Mouse (Mus musculus) frontal cortex, postnatal 14 days (tissue): Measurements from ENCODE around the gene Fhod1.

Experiments
- DNase-seq, 2 experiments: peaks; one replicate each; pipeline ENCODE4 v3.0.0; 2022; ENCODE audit warnings: low spot score in 2 of 2

The Fhod1 gene

DNA sequence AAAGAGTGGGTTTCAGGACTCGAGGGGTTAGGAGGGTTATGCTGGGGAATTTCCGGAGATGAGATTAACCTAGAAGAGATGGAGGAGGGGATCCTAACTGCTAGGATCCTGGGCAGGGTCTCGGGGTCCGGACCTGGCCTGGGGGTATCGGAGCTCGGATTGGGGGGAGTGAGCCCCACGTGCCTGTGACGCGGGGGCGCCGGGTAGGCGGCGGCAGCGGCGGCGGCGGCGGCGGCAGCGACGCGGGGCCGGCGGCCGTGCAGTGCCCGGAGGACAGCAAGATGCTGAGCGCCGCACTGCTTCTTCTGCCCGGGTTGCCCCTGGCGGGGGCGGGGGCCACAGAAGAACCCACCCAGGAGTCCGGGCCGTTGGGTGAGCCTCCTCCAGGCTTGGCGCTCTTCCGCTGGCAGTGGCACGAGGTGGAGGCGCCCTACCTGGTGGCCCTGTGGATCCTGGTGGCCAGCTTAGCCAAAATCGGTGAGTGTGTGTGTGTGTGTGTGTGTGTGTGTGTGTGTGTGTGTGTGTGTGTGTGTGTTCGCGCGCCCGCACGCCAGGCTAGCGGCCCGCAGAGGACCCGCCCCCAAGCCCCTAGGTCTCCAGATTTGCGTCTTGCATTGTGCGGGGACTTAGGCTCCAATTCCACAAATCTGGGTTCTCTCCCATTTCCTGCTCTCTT lies 1.5 kb upstream of the Fhod1 start:
- DNase-seq: no peak

DNA sequence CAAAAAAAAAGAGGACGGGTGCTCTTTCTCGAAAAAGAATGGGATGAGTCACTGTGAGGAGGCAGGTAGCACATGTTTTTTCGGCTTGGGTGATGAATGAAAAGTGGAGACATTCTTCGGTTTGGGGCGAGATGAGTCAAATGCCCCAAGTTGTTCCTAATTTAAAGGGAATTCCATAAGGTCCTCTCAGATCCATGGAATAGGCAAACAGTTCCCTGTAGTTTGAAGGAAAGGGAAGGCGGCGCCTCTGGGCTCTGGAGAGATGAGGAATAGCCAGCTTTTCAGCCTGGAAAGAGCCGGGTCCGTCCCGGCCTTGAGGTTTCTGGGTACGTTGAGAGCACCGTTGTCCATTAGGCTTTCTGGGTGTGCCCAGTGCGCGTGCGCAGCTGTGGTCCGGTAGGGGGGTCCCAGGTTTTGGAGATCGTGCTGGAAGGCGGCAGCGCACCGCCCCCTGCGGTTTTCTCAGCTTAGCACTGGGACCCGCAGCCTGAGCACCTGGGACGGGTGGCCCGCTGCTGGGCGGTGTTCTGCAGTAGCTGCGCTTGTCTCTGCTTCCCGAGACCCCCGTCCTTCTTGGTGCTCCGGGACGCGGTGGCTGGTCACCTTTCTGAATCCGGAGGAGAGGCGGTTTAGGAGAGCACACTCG lies 820 bp upstream of the Fhod1 start, which contains the start of gene Slc9a5:
TSS of gene Slc9a5 (plus strand) at position 394 of the 646 bp plus-strand sequence.
- peak in 1 of 2 experiments; percentile 42 for DNase-seq

DNA sequence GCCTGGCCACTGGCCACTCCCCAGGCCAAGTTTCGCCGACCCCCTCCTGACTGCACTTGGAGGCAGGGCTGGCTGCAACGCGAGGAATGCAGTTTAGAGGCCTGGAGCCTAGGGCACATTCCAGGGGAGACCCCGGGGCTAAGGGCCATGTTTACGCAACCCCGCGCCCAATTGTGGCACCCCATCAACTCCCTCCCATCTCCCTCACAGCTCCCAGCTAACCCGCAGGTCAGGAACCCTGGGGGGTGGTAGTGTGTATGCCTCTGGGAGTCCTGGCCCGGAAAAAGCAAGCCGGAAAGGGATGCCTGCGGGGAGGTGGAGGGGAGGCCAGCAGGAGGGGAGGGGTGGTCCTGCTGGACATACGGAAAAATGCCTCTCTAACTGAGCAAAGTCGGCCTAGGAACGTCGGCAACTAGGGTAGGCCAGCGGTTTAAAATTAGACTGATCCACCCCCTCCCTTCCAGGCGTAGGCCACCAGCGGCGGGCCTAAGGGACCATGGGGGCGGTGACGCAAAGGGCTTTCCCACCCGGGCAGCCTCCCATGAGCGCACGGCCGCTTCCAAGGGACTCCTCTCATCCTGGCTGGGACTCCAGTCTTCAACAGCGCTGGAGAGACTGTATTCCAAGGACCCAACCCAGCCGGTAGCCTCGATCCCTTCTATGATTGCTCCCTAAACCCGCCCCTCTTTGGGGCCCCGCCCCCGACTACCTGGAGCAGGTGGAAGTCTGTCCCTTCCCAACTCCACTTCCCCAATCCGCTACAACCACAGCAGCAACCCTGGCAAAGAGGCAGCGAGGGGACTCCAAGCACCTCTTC lies 934 bp downstream of the Fhod1 start:
- peak in 1 of 2 experiments; percentile 33 for DNase-seq

DNA sequence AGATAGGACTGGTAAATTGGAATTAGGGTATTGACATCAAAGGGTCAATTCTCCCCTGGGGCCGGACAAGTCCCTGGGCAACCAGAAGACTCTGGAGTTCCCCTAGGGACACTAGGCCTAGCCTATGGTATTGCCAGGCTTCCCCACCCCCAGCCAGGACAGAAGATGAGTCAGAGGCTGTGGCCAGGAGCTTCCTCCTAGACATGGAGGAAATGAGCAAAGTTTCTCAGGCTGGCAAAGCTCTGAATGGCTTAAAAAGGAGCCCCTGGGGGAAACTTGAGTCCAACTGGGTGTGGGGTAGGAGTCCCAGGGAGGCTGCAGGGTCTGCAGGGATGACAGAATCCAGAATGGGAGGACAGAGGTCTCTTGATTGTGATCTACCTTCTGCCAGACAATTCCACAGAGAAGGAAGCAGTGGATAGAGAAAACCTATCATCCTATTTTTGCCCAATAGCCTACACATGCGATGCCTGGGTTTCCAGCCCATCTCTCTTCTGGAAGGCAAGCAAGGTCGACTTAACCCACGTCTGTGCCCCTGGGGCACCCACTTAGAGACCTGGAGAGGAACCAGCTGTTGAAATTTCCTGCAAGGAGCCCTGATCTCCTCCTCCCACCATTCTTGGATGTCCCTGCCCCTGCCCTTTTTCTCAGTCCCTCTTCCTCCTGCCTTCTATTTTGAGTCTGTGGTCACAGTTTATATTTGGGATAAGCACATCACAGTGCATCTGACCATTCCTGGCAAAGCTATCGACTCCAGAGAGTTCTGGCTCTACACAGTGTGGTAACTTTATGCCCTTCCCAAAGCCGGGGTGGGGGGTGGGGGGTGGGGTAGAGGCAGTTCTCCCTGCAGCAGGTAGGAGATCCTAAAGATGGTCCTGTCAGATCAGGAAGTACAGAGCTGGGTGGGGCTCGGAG lies 2.4 kb downstream of the Fhod1 start:
- no peak for DNase-seq

DNA sequence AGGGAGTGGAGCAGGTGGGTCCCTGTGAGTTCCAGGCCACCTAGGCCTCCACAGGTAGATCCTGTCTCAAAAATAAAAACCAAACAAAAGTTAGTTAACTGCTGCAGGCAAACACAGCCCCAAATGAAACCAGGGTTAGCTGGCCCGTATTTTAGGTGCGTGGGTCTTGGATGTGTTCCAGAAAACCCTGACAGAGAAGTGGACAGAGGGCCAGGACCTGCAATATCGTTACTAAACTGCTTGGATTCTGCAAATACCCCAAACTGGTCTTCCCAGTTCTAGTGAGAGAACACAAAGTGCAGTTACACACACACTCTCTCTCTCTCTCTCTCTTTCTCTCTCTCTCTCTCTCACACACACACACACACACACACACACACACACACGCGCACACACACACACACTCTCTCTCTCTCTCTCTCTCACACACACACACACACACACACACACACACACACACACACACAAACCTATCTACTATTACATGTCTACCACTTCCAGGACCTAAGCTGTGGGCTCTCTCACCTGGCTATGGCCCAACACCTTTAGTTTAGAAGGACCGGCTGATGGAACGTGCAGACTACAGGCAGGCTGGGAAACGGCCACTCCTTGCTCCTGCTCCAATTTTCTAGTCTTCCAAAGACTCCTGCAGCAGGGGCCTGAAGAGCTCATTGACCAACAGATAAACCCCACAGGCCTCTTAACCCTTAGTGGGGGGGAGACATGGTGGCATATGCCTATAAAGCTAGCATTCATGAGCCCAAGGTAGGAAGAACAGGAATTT lies 3.8 kb downstream of the Fhod1 start:
- DNase-seq: no peak

DNA sequence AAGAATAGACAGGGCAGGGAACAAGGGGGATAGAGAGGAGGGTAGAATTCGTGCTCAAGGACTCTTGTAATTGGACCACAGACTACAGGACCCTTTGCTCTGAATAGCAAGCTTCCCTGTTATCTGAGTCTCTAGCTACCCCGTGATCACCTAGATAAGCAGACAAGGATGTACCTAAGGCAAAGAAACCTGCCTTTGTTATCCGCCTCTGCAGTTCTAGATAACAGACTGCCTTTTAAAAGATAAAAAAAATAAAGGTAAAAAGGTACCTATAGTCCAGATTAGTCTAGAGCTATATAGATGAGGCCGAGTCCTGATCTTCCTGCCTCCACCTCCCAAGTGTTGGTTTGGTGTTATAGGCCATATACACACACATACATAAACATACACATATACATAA lies 5.0 kb downstream of the Fhod1 start:
- DNase-seq: no peak

DNA sequence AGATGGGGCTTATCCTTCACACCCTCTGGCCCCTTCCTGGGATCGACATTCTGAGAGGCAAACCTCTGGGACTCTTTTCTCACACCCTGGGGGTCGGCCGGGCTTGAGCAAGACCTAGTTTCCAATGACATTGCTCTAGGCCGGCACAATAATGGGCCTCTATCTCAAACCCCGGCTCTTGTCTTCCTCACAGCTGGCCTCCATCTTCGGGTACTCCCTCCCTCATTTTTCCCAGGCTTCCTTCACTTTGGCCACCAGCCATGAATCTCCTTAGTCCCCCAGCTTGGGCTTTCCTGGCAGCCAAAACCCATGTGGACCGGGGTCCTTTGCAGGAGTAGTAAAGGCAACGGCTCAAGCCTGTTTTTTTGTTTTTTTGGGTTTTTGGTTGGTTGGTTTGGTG lies 6.4 kb downstream of the Fhod1 start:
- no peak for DNase-seq

DNA sequence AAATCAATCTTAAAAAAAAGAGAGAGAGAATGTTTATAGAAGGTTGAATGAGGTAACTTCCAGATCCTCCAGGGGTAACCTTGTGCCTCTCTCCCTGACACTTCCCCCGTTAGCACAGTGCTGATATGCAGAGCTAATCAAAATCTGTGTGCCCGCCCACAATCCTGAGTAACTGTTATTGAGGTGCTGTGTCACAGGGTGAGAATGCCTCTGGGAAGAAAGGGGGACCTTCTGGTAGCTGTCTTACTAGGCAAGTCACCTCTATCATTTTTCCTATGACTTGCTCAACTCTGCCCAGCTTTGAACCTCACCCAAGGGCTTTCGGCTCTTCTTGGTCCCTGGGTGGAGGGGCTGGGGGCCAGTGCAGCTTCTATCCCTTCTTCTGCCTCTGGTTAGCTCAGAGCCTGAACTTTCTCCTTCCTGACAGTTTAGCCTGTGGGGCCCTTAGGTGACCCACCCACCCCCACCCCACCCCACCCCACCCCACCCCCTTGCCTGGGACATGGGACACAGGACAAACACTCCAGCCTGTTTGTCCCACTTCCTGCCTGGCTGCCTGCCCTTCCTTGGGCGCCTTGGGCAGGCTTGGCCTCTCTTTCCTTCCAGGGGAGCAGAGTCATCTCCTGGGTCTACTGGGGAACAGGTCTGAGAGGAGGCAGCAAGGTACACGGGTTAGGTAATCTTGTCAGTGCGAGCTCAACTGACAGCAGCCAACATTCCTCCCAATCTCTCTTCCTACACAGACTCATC lies 7.7 kb downstream of the Fhod1 start:
- no peak for DNase-seq

DNA sequence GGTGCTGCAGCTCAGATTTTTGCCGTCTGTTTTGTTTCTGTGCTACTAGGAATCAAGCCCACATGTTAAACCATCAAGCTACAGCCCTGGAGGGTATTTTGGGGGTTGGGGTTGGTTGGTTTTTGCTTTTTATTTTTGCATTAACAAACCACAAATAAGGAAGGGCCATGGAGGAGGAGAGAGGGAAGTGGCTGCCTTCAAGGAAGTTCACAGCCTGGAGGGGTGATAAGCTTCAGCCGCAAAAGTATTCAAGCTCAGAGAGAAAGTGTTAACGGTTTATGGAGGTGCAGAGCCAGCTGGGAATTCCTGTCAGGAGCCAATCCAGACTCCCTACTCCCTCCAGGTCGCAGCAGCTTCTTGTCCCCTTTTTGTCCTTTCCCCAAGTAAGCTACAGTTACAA lies 8.8 kb downstream of the Fhod1 start:
- DNase-seq: no peak

DNA sequence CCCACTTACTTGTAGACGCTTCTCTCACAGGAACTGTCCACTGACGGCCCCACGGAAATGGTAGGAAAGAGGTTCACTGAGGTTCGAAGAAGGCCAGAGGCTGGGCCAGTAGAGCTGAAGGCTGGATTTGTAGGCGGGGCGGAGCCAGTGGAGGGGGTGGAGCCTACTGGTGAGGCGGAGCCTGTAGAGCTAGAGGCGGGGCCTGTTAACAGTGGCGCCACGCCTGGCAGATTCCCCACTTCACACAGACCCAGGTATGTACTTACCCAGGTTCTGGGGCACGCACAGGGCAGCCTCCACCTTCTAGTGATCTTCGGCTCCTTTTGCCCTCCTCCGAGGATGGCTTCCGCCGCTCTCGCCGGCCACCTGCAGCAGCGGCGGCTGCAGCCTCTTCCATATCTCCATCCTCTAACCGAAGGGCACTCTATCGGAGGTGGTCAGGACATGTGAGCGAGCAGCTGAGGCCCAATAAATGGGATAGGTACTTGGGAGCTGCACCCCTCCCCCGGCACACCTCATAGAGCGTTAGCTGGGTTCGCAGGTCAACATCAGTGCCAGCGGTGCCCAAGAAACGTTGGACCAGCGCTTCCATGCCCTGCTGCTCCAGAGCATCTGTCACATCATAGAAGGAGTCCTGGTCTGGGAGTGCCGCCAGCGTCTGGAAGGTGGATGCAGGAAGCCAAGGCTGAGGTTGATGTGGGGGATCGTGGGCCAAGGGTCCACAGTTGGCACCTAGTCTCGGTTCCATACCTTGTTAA lies 11.2 kb downstream of the Fhod1 start:
- no peak for DNase-seq

DNA sequence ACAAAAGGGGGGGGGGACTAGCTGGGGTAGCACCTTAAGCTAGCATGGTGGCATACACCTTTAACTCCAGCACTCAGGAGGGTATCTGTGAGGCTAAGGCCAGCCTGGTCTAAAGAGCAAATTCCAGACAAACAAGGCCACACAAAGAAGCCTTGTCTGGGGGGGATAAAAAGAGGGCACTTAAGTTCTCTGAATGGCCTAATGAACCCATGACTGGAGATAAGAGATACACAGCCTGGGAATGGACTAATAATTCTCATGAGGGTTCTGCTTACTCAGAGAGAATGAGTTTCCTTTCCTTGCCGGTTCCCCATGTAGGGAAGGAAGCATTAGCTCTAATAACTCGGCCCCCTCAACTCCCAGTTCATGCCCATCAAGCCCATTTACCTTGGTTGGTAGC lies 15.2 kb downstream of the Fhod1 start:
- DNase-seq: no peak

DNA sequence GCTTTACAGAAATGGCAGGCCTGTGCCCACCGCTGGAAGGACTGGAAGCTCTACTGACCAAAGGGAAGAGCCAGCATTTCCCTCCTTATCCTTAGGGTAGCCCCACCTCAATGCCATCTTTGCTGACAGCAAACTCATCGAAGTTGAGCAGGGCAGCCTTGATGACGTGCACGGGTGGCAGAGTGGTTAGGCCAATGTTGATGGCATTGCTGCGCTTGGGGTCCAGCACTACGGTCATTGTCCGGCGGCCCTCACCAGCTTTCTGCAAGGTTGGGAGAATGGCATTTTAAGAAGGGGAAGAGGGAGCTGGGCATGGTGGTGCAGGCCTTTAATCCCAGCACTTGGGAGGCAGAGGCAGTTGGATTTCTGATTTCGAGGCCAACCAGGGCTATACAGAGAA lies 15.8 kb downstream of the Fhod1 start:
- no peak for DNase-seq

DNA sequence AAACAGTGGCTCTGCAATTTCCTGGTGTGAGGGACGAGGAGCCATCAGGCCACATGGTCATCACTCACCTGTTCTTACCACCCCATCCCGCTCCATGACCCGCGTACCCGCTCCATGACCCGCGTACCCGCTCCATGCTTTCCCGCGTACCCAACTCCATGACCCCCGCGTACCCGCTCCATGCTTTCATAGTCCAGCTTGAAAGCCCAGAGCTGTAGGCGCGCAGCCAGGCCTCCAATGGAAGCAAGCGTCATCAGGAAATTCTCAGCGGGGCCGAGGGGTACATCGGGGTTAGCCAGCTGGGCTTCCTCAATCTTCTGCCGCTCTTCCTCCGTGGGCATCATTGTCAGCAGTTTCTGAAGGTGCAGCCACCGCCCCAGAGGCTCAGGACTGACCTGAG lies 16.3 kb downstream of the Fhod1 start:
- DNase-seq: no peak

DNA sequence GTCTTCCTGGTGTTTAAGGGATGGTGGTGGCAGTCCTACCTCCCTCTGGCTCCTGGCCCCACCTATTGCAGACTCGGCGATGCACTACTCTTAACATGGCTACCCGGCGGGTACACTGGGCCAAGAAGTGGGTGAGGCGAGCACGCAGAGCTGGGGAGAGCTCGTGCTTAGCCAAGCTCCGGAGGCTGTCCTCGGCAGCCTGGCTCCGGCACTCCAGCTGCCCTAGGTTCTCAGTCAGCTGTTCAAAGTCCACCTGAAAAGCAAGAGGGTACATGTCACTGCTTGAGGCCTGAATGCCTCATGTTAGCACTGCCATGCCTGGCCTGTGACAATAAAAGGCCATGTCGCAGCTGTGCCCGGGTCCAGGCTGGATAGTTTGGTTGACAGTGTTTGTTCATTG lies 17.4 kb downstream of the Fhod1 start:
- DNase-seq: no peak

DNA sequence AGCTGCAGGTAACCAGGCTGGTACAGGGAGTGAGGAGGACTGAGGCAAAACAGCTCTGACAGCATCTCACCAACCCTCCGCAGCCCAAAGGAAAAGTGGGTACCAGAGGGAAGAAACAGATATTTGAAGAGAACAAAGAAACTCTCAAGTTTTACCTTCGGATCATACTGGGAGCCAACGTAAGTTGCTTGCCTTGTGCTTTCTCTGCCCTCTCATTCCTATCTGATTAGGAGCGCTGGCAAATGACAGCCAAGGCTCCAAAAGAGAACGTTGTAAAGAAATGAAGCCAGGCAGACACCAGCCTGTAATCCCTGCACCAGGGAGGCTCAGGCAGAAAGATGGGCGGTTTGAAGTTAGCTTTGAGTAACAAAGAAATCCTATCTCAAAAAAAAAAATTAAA lies 20.8 kb downstream of the Fhod1 start:
- no peak for DNase-seq

DNA sequence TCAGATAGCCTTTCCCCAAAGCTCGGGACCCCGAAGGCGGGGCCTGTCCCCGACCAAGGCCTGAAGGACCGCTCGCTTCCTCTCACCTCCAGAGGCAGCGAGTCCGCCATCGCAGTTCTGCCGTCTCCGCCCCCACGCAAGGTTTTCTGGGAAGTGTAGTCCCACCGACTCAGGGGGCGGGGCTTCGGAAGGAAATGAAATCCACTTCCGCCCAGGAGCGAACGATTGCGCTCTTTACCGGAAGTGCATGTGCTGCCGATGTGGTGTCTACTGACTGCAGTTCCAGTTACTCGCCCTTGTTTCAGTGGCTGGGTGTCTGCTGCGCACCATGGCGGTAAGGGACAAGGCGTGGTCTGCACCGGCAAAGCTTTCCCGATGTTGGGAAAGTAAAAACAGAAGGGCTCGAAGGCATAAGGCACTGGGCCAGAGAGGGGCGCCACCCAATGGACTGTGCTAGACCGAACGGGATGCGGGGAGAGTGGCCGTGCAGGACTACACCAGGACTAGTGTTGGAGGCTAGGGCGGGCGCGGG lies 21.5 kb downstream of the Fhod1 start, which contains the start of the genes Lrrc29 and Tmem208:
TSS of gene Lrrc29 (minus strand) at position 138 of the 532 bp plus-strand sequence.
TSS of gene Tmem208 (plus strand) at position 214 of the 532 bp plus-strand sequence.
- DNase-seq: peak; percentile 95 to 97

DNA sequence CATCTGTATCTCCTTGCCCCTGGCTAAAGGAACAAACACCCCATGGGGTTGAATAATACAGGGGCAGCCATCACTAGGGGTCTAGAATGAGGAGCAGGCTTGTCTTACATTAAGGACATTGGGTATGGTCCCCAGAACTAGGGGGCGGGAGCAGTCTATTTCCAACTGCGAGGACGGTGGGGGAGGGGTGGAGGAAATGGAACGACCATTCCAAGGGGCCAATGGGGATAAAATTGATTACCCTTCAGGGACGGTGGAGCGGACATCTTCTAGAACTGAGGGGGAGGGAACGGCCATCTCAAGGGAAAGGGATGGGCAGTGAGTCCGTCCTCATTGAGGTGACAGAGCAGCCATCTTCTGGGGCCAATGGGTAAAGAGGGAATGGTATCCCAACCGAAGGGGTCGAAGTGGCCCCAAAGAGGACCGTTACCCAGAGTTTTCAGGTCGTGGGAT lies 22.1 kb downstream of the Fhod1 start:
- DNase-seq: no peak

DNA sequence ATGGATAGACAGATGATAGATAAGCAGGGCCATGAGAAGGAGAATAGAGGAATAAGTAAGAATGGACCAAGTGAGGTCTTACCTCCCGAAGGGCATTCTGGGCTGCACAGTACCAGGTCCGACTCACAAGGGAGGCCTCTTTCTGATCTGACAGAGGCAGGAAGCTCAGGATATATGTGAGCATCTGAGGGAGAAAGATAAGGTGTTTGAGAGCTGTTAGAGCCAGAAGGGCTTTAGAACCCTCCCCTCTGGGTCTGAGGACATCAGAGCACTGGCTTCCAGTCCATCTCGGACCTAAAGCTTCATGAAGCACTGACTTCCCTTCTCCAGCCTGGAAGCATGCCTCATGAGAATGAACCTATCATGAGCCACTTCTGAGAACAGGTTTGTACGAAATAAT lies 24.6 kb downstream of the Fhod1 start:
- no peak for DNase-seq

DNA sequence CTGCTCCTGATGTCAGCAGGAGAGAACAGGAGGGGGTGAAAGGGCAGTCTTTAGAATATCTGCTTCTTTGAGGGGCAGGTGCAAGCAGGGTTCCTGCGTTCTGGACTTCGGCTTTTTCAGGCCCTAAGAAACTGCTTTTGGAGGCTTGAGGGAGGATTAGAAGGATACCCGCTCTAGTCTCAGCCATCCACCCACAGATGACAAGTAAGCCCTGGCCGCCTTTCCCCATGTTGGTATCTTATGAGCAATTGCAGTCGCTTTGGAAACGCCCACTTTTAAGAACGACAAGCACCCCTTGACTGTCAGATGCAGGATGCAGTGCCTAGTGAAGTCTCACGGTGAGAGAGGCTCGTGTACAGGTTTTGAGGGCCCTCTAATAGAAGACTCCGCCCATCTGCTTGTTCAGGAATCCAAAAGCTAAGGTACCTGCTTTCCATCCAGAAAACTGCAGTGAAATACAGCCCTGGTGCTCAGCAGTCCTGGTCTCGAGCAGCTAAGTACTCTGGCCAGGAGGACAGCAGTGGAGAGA lies 29.0 kb downstream of the Fhod1 start:
- DNase-seq: no peak
